Mouse (Mus musculus) neutrophil, adult 5-6 weeks (primary cell): ENCODE data around the gene Gm17387. TPM values are rescaled to one million over a fixed set of nuclear protein-coding genes. Genes with fewer than 3 reads are reported as not detected.
A peak's percentile ranks its signal among the peaks of the same experiment; 100 is the strongest.

ENCODE experiments used
- ATAC-seq: fragments of 151-379, 151-347 bp; 2 replicates; pipeline ENCODE4 v1.8.0; 2017; ENCODE audit warnings: mild to moderate bottlenecking, moderate TSS enrichment; ENCODE audit not compliant: insufficient number of reproducible peaks, poor library complexity, low FRiP score, severe bottlenecking; ENCODE audit errors: extremely low read depth
- total RNA-seq: library from RNA; stranded (forward); fragments of 200-1000 nt; gene quantifications from 2 replicates; pipeline ENCODE4 v1.2.3, GENCODE M21; 2017

The Gm17387 gene
- total RNA-seq, 1 experiment from 2014 or later = not detected

DNA sequence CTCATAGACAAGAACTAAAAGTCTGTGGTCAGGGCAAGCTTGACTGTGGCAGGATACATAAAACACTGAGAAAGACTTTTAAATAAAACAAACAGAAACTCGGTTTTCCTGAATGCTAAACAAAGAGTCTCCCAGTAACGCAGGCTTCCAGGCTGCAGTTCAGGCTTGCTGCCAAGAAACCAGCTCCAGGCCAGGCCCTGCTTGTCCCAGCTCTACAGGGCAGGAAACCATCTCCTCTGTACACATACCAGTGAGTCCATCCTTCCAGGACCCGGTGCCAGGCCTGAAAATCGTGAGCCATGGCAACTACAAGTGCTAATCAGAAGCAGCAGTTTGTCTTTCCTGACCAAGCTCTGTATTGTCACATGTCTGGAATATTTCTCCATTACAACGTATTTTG is 12.7 kb downstream of the Gm17387 start:
- ATAC-seq = no peak

DNA sequence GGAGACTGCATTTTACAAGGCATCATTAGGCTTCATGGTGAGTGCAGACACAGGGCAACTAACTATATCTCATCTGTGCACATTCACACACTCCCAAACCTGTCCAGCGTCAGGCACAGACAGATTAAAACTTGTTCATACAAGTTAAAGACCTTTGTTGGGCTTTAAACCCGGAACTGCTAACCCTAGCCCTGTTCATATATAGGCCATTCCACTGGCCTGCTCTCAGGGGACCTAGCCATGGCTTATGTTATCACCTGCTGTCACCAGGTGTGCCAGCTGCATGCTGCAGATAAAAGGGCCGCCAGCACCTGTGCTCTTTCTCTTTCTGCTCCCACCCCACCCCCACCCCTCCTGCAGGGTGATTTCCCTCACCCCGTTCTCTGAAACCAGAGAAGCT is 13.6 kb downstream of the Gm17387 start:
- no peak for ATAC-seq

DNA sequence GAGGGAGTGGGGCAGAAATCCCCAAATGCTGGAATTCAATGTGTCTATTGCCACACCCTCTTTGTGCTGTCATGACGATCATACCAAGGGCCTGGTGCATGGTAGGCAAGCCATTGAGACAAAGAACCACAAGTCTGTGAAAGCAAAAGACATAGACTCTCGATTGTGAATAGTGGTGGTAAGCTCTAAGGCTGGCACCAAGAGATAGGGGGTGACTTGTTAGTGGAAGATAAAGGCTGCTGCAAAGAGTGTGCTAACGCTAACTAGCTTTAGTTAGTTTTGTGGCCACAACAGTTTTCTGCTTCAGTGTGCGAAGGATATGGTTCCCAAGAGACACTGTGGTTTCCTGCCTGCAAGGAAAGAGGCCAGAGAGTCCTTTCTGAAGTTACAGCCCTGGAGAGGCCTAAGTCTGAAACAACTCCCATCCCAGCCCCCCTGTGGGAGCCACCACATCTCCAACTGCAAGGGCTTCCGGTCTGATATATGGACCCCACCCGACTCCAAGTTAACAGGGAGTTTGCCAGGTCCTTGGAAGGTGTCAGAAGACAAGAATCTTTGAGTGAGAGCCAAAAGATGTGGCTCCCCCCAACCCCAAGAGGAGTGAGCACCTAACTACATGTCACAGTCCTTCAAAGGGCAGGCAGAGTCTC is 18.1 kb downstream of the Gm17387 start:
- ATAC-seq = no peak

DNA sequence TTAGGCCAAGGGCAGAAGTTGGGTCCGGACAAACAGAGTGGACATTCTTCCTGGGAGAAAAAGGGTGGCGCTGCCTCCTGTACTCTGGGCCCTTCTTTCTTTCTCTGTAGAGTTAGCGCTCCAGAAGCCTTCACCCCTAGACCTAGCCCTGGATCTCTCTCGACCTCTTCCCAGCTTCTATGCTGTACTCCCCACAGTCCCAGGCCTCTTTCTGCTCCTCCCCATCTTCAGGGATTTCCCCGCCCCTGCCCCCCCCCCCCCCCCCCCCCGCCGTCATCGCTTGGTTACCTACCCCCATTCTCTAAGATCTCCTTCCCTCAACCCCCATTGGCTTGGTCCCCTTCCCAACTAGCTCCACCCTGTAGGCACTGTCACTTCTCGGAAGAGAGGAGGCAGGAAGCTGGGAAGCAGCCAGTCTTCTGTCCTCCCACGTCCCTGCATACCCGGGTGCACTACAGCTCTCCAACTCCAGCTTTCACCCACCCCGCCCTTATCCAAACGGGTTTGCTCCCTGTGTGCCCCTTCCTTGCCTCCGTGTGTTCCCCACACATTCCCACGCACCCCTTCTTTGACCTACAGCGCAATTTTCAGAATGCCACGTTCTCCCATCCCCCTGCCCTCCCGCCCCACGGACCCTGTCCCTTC is 18.8 kb downstream of the Gm17387 start:
- no peak for ATAC-seq

DNA sequence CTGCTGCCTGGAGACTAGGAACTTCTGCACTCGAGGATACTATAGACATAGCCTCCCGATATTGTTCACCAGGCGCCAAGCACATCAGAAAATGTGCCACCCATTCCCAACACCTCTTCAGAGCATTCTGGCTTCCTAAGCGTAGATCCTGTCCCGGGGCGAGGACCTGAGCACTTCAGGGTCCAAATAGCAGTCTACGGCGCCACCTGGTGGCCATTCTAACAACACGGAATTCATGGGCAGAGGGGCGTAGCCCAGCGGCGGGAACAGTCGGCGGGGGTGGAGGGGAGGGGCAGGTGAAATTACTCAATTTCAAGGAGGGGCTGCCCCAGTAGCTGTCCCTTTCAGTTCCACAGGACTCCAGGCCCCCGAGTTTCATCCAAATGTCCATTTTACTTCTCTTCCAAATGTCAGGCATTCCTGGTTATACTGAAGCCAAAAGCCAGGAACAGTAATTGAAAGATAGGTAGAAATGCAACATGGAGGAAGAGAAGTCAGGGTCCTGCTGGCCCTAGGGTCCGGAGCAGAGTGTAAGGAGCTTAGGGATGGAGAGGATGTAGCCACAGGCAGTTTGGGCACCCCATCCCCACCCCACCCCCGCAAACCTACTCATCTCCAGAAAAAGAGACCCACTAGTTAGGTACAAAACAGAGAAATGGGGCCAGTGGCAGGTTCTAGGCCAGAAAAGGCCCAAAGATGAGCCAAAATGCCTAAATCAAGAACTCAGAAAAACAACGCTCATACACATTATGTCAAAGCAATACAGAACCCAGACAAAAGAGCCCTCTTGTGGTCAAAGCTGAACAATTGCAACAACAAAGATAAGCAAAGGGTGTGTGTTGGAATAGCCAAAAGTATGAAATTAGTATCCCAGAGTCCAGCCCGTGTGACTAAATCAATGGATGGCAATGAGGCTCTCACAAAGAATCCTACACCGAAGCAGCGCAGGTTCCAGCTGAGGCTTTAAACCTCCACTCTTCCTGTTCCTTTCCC is 19.6 kb downstream of the Gm17387 start:
- peak; percentile 88 for ATAC-seq

DNA sequence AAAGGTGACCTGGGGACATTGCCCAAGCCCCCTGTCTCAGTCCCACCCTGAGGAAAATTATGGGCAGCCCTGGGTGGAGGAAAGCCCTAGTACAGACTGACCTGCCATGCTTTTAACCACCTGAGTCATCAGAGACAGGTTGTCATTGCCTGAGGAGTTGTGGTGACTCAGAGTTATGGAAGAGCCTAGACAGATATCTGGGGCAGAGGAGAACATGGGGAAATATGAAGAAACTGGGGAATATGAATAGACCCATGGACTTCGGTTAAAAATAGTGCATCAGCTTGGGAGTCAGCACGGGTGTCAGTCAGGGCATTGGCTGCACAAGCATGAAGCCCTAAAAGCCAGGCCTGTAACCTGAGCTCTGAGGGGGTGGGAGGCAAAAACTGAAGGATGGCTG is 20.4 kb downstream of the Gm17387 start:
- no peak for ATAC-seq

DNA sequence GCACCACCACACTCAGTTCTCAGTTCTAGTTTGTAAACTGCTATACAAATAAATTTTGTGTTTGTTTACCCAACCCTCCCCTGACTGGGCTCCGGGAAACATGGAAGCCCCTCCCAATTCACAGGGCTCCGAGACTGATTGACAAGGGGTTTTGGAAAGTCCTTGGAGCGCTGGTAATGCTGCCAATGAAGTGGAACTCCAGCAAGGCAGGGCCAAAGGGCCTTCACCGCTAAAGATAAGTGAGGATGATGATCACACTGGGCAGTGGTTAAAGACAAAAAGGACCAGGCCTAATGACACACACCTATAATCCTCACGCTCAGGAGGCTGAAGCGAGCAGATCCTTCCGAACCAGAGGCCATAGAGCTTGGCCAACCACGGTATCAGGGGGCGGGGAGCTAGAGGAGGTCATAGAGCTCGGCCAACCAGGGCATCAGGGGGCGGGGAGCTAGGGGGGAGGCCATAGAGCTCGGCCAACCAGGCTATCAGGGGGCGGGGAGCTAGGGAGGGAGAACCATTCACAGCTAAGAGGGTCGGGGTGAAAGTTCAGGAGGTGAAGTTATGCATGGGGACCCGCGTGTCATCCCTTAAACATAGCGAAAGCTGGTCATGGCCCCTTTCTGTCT is 22.2 kb downstream of the Gm17387 start:
- ATAC-seq = no peak

DNA sequence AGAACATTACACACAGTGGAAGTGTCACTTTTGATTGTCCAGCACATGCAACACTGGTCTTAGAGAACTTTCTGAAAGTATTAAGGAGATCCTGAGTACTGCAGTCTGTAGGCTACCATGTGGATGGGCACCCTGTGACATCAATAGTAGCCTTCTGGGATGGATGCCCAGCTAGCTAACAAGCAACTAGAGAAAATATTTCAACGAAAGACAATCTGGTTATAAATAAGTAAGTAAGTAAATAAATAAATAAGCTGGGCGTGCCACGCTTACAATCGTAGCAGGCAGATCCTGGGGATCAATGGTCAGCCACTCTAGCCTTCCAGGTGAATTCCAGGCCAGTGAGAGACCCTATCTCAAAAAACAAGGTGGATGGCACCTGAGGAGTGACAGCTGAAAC is 23.1 kb downstream of the Gm17387 start:
- no peak for ATAC-seq

DNA sequence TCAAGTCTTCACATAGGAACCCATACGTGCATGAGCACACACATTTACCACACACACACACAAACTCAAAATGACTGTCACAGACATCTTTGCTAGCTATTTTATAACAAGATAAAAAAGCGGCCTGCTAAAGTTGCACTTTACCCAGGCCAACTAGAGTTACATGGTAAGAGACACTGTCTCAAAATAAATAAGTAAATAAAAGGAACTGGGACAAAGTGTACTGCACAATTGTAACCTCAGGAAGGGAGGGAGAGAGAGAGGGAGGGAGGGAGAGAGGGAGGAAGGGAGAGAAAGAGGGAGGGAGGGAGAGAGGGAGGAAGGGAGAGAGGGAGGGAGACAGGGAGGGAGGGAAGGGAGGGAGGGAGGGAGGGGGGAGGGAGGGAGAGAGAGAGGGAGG is 23.5 kb downstream of the Gm17387 start:
- ATAC-seq = no peak

DNA sequence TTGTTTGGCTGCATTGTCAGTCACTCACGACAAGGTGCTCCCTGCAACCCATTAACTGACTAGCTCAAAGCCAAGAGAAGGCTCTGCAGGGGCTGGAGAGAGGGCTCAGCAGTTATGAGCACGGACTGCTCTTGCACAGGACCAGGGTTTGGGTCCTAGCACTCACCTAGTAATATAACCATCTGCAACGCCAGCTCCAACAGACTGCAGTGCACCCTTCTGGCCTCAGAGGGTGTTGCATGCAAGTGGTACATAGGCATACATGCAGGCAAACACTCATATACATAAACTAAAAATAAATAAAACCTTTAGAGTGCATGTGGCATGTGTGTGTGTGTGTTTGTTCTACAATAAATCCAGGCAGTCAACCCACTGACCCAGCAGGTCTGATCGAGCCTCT is 26.9 kb downstream of the Gm17387 start:
- no peak for ATAC-seq

DNA sequence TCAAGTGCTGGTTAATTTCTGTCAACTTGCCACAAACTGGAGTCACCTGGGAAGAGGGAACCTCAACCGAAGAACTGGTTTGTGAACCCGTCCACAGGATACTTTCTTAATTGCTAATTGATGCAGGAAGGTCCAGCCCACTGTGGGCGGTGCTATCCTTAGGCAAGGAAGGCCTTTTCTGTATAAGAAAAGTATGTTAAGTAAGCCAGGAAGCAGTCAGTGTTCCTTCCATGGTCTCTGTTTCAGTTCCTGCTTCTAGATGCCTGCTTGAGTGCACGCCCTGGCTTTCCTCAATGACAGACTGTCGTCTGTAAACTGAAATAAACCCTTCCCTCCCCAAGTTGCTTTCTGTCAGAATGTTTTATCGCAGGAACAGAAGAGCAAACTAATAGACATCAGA is 28.0 kb downstream of the Gm17387 start:
- ATAC-seq = no peak

DNA sequence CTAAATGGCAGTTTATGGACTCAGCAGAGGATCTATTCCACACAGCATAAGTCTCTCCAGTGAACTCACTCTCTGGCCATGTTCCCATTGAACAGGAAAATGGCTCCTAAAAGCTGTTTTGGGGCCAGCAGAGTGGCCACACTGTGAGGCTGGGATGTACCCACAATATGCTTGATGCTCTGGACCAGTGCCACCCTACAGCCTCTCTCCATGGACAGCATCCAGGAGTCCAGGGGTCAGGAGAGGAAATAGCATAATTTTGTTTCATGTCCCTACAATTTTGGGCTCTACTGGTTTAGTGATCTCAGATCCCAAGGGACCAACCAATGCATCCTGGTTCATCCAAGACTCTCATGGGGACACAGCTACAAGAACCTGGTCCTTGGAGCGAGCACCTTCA is 28.6 kb downstream of the Gm17387 start:
- ATAC-seq = no peak

DNA sequence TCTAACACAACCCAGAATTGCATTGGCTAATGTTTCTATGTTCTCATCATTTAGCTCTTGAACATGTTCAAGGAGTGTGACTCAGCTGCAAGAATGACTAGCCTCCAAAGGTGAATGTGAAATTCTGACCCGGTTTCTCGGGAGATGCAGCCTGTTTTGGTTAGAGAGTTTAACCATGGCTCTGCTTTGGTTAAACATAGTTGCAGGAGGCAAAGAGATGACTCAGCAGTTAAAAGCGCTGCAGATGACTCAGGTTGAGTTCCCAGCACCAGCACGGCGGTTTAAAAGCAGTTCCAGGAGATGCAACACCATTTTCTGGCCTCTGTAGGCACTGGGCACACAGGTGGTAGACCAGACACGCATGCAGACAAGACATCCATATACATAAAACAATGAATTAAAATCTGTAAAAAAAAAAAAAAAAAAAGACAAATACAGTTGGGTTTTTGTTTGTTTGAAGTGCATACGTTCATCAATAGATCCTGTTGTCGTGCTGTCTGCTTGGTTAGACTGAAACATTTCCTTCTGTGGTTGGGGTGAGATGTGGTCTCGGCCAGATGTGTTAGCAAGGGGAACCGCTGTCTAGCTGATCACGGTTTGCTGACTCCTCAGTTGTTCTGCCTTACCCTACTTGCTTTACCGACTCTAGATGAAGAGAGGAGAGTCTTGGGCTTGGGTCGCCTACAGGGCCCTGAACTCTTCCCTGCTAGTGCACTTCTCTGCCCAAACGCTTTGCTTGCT is 29.8 kb downstream of the Gm17387 start:
- no peak for ATAC-seq

DNA sequence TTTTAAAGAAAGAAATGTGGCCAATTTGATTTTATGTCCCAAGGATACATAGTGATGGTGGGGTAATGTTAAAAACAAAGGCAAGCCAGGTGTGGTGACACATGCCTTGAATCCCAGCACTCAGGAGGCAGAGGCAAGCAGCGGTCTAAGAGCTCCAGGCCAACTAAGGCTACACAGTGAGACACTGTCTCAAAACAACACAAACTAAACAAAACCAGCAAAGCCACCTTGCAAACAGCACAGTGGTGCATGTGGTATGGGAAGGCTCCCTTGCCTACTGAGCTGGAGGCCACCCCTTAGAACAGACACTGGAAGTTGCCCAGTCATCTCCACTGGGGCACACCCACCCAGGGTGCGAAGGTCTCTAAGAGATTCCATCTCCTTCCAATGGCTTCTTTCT is 31.0 kb downstream of the Gm17387 start:
- no peak for ATAC-seq

DNA sequence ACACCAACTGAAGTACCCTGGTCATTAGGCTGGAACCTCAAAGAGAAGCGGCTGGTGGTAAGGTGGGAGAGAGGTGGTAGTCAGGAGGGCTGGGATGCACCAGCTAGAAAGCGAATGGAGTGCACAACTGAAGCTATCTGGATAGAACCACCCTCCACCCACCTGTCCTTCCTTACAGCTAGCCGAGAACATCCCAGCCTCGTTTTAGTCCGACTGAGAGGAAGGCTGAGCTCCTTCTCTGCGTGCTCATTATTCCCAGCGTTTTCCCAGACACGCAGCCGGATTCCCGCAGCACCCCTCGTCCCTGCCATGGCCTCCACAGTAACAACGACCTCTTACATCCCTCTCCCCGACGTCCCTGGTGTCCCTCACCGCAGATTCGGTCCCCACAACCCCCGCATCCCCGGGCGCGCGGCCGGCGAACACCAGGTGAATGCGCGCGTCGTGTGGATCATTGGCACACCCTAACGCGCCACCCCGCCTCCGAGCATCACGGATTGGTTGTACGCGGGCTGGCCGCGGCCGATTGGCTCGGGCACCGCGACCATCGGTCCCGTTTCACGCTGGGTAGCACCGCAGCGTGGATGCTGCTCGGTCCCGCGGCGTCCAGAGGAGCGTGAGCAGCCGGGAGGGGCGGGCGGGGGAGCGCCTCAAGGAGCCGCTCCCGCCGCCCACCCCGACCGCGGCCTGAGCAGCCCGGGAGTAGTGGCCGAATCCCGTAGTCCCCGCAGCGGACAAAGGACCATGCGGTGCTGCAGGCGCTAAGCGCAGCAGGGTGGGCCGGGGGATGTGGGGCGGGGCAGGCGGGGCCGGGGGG is 31.7 kb downstream of the Gm17387 start, which contains the start of gene B4galnt4:
B4galnt4 (plus strand) TSS at position 679 of the 817 bp plus-strand sequence.
- ATAC-seq = no peak

DNA sequence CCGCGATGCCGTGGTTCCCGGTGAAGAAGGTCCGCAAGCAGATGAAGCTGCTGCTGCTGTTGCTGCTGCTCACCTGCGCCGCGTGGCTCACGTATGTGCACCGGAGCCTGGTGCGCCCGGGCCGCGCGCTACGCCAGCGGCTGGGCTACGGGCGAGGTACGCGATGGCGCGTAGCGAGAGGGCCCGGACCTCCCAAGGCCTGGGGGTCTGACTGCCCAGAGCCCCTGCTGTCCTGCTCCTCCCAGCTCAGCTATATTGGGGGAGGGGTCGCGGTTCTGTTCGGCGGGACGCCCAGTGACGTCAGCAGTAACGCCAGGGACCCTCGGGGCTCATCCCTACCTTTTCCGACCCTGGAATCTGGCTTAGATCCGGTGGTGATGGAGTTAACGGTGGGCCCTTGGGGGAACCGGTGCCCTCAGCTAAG is 32.4 kb downstream of the Gm17387 start:
- ATAC-seq = no peak

DNA sequence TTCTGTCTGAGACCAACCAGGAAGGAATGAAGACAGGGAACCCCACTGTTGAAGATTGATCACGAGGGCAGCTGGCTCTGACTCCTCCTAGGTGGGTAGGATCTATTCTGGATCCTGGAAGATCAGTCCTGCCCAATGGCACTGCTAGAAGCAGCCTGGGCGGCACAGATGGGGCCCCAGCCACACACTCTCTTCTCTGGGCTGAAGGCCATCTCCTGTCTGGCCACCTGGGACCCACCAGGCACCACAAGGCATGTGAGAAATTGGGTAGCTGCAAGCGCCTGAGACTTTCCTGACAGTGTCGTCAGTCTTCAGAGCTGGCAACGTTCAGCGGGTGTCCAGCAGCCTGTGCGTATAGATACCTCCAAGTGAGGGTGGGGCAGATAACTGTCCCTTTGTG is 33.6 kb downstream of the Gm17387 start:
- ATAC-seq = no peak

DNA sequence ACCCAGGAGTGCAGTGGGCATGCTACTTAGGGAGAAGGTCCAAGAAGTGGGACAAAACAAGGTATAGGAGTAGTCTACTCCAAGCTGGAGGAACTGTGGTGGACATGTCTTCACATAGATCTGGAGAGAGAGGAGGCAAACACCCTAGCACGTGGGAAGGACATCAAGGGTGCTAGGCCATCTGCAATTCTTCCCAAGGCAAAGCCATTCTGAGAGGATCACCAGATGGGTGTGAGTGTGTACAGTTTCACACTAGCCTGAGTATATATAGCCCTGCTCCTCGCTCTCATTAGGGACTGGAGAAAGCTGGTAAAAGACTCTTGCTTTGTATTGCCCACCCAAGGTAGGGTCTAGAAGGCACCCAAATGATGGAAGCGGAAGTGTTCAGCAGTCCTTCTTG is 34.4 kb downstream of the Gm17387 start:
- ATAC-seq = no peak
